Mouse (Mus musculus) mammary gland, adult 2 months (tissue): Measurements from ENCODE around the gene Glg1. TPM values are rescaled to one million over a fixed set of nuclear protein-coding genes. Genes with fewer than 3 reads are reported as not detected.

ENCODE experiments used
- polyA plus RNA-seq: library from polyadenylated mRNA; depleted of rRNA; stranded (reverse); fragments of >200 nt; gene quantifications from 2 replicates; pipeline ENCODE4 v1.2.3, GENCODE M21; 2012; ENCODE audit warnings: low replicate concordance; rRNA removed

Gene Glg1
- 43.8 and 49.9 TPM in 2 replicates for polyA plus RNA-seq

DNA sequence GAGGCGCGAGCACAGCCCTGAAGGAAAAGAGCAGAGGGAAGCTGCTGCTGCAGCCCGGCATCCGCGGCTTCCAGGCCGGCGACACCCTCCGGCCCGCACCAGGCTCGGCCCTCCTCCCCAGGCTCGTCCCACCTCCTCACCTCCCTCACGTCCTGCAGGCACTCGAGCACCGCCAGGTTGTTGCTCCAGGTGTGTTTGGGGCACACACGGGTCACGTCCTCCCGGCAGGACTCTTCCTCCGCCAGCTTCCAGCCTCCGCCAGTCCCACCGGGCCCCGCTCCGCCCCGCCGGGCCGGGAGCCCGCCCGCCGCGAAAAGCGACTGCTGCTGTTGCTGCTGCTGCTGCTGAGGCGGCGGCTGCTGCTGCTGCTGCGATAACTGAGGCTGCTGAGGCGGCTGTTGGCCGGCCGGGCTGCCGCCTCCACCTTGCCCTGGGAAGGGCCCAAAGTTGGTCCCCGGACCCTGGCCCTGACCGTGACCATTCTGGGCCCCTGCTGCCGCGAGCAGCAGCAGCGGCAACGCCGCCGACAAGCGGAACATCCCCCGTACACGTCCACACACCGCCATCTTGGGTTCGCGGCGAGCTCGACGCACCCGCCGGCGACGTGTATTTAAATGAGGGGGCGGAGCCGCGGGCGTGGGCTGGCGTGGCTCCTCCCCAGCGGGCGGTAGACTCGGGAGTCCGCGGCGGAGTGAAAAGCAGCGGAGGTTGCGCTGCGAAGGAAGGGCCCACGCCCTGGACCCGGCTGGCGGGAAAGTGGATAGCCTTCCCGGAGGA, at the start of gene Glg1:
Gene Glg1 (minus strand): TSS at position 586 of the 777 bp plus-strand sequence.

DNA sequence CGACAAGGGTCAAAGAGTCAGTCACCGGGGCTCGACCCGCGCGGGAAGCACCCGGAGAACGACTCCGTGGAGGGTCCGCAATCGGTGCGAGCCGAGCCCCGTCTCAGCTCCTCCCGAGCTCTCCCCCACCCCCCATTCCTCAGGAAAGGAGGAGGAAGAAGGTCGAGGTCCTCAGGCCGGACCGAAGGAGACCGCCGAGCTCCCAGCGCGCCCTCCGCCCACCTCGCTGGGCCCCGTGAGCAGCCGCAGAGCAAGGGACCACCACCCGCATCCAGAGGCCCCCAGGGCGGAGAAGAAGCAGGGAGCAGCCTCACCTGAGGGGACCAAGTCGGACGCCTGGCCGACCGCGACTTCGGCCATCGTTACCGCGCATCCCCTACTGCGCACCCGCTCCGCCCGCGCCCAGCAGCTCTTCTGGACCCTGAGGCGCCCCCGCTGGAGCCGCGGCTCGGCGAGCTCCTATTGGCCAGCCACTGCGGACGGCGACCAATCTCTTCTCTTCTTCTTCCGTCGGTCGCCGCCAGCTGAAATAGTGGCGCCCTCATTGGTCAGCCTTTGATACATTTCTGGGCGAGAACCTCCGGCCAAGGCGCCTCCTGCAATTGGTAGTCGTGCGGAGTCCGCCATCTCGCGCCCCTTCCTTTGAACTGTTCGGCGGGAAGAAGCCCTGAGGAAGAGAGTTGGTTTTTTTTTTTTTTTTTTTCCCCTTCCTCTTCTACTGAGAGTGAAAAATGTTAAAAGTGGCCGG, 41.0 kb upstream of the Glg1 start, which contains the start of gene Rfwd3:
Gene Rfwd3 (minus strand): TSS at position 402 of the 748 bp plus-strand sequence.

Other genes with a start within 250 kb of the Glg1 start
- gene Ddx19b, start 227.5 kb downstream of the Glg1 start, polyA plus RNA-seq: 1.8 and 4.3 TPM in 2 replicates
- 24.1 and 26.0 TPM in 2 replicates for gene Aars, start 226.1 kb downstream of the Glg1 start, polyA plus RNA-seq
- gene Exosc6, start 202.9 kb downstream of the Glg1 start, polyA plus RNA-seq: 36.4 TPM in 1 of 2 replicates, not detected in the other
- 0.40 TPM in 1 of 2 replicates, not detected in the other for gene Clec18a, start 166.8 kb downstream of the Glg1 start, polyA plus RNA-seq
- gene Pdpr, start 164.6 kb downstream of the Glg1 start, polyA plus RNA-seq: 17.3 and 26.6 TPM in 2 replicates
- 9.5 and 14.6 TPM in 2 replicates for gene Rfwd3, start 41.0 kb upstream of the Glg1 start, polyA plus RNA-seq
- 1.1 and 3.3 TPM in 2 replicates for gene Mlkl, start 79.0 kb upstream of the Glg1 start, polyA plus RNA-seq
- gene Fa2h, start 134.6 kb upstream of the Glg1 start, polyA plus RNA-seq: 3.3 and 12.6 TPM in 2 replicates